Mouse (Mus musculus): Measurements from ENCODE around the gene Sema6c.

- TF ChIP-seq TAL1 (IDR thresholded peaks at IDR 0.05; ENCODE audit: low read length): no peak
- no peak for TF ChIP-seq GATA1 (IDR thresholded peaks at IDR 0.05; ENCODE audit: low read length)
Observed at GRCm38 (mm10) chr3:95217255-95218134, 57.2 kb downstream of the Sema6c start, which contains the start of gene Gabpb2.
